Mouse (Mus musculus) splenic B cell, adult 2 months (primary cell): ENCODE measurements around the gene Strn4.

Experiments
- DNase-seq: peaks from one replicate; pipeline ENCODE4 v3.0.0-alpha.2; 2011; ENCODE audit warnings: low read depth, low spot score
- H3K27me3 ChIP-seq: 2 replicates; pipeline ENCODE4 v1.6.1; 2012; ENCODE audit warnings: mild to moderate bottlenecking, low read length, moderate library complexity, mixed read lengths; ENCODE audit not compliant: control insufficient read depth, poor library complexity, insufficient read depth, severe bottlenecking
- H3K36me3 ChIP-seq: 2 replicates; pipeline ENCODE4 v1.6.1; 2012; ENCODE audit warnings: mild to moderate bottlenecking, low read length, moderate library complexity, mixed read lengths; ENCODE audit not compliant: control insufficient read depth, poor library complexity, insufficient read depth, severe bottlenecking

The Strn4 gene

GRCm38 (mm10) chr7:16815351-16815941 is at the start of gene Strn4:
Gene Strn4 (plus strand): TSS chr7:16815889.
- peak; percentile 32 for DNase-seq
- Histone ChIP-seq H3K36me3 (peaks cover 1% of the 10 kb centered on the region; the same call in 1 of the 2 replicates), H3K27me3 (no peaks in the 10 kb centered on the region)

- no peak for DNase-seq
- Histone ChIP-seq H3K36me3 (no peaks in the 10 kb centered on the region), H3K27me3 (no peaks in the 10 kb centered on the region)
Measured at GRCm38 (mm10) chr7:16766443-16766842, 49.2 kb upstream of the Strn4 start.

GRCm38 (mm10) chr7:16775888-16776287 is 39.8 kb upstream of the Strn4 start:
- DNase-seq = no peak
- no peaks in the 10 kb centered on the region for H3K36me3 ChIP-seq
- no peaks in the 10 kb centered on the region for H3K27me3 ChIP-seq

GRCm38 (mm10) chr7:16780076-16780475 is 35.6 kb upstream of the Strn4 start:
- Histone ChIP-seq H3K27me3 (no peaks in the 10 kb centered on the region), H3K36me3 (no peaks in the 10 kb centered on the region)
- DNase-seq = no peak

GRCm38 (mm10) chr7:16780825-16781554 is 34.7 kb upstream of the Strn4 start, which contains the start of gene Slc1a5:
Gene Slc1a5 (plus strand): TSS chr7:16781340.
- no peaks in the 10 kb centered on the region for H3K27me3 ChIP-seq
- DNase-seq = peak; percentile 98
- no peaks in the 10 kb centered on the region for H3K36me3 ChIP-seq

GRCm38 (mm10) chr7:16781555-16781815 is 34.2 kb upstream of the Strn4 start:
- H3K27me3 ChIP-seq = no peaks in the 10 kb centered on the region
- peaks cover 1% of the 10 kb centered on the region for H3K36me3 ChIP-seq
- DNase-seq = no peak

- H3K27me3 ChIP-seq = no peaks in the 10 kb centered on the region
- DNase-seq = peak; percentile 44
- H3K36me3 ChIP-seq = peaks cover 3% of the 10 kb centered on the region
Measured at GRCm38 (mm10) chr7:16781816-16782554, 33.7 kb upstream of the Strn4 start.

GRCm38 (mm10) chr7:16782555-16783125 is 33.0 kb upstream of the Strn4 start:
- peaks cover 6% of the 10 kb centered on the region for H3K36me3 ChIP-seq
- DNase-seq = peak; percentile 38
- H3K27me3 ChIP-seq = no peaks in the 10 kb centered on the region

- Histone ChIP-seq H3K36me3 (peaks cover 9% of the 10 kb centered on the region), H3K27me3 (no peaks in the 10 kb centered on the region)
- peak; percentile 58 for DNase-seq
Measured at GRCm38 (mm10) chr7:16783224-16783688, 32.4 kb upstream of the Strn4 start.

- H3K27me3 ChIP-seq = no peaks in the 10 kb centered on the region
- peaks cover 9% of the 10 kb centered on the region for H3K36me3 ChIP-seq
- peak; percentile 14 for DNase-seq
Measured at GRCm38 (mm10) chr7:16783758-16784415, 31.8 kb upstream of the Strn4 start.

- DNase-seq = peak; percentile 72
- H3K27me3 ChIP-seq = no peaks in the 10 kb centered on the region
Measured at GRCm38 (mm10) chr7:16784498-16784976, 31.2 kb upstream of the Strn4 start.

GRCm38 (mm10) chr7:16785541-16786083 is 30.1 kb upstream of the Strn4 start:
- DNase-seq = no peak
- Histone ChIP-seq H3K27me3 (no peaks in the 10 kb centered on the region), H3K36me3 (peaks cover 15% of the 10 kb centered on the region)

More at GRCm38 (mm10) chr7:16784498-16784976, 31.2 kb upstream of the Strn4 start:
- peaks cover 9% of the 10 kb centered on the region for H3K36me3 ChIP-seq

GRCm38 (mm10) chr7:16792316-16792715 is 23.4 kb upstream of the Strn4 start:
- no peak for DNase-seq
- no peaks in the 10 kb centered on the region for H3K27me3 ChIP-seq
- peaks cover 25% of the 10 kb centered on the region for H3K36me3 ChIP-seq
